Mouse (Mus musculus) adrenal gland, postnatal 4 days (tissue): Measurements from ENCODE around the gene Akap8l. TPM values are rescaled to one million over a fixed set of nuclear protein-coding genes. Genes with fewer than 3 reads are reported as not detected.

ENCODE experiments used
- DNase-seq, 2 experiments: peaks; one replicate each; pipeline ENCODE4 v3.0.0; 2021 to 2022; ENCODE audit warnings: low spot score in 2 of 2, mixed read lengths in 2 of 2
- long read RNA-seq, 2 experiments: library from polyadenylated mRNA; stranded (forward); transcript quantifications; one replicate each; pipeline ENCODE4 v2.0.0; 2021
- total RNA-seq, 2 experiments: library from RNA; stranded (reverse); gene quantifications; 2 replicates each; pipeline ENCODE4 v1.2.3; 2021

The Akap8l gene
- 100 to 1,000 TPM; 157 to 160 TPM for total RNA-seq
- long read RNA-seq, experiment 1, full-length matches to known transcripts: 19 of 84 reads
- long read RNA-seq, experiment 1, partial matches to known transcripts: 23 of 84 reads
- long read RNA-seq, experiment 1, other reads (novel, unspliced or antisense): 42 of 84 reads
- long read RNA-seq, experiment 2, full-length matches to known transcripts: 28 of 127 reads
- long read RNA-seq, experiment 2, partial matches to known transcripts: 25 of 127 reads
- long read RNA-seq, experiment 2, other reads (novel, unspliced or antisense): 74 of 127 reads

- DNase-seq: peak; percentile 68 to 85
Observed at GRCm38 (mm10) chr17:32350382-32350983, at the start of gene Akap8l. Akap8l (minus strand) TSS chr17:32350607.

DNA sequence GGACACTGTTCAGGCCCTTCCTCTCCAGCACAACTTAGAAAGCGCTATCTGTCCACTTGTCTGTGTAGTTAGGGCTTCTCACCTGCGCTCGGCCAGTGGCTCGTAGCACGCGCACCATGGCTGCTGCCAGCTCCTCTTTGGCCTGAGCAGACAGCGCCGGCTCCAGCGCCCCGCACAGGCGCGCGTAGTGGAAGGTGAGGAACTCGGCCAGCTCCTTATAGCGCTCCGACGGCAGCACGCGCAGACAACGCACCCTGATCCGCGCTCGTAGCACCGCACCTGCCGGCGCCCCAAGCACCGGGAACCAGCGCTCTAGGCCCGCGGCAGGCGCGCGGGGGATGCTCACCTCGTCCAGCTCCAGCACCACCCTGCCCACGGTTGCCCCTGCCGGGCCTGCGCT lies 45.9 kb upstream of the Akap8l start:
- DNase-seq: no peak

- DNase-seq: no peak
Observed at GRCm38 (mm10) chr17:32393944-32394343, 43.5 kb upstream of the Akap8l start.

DNA sequence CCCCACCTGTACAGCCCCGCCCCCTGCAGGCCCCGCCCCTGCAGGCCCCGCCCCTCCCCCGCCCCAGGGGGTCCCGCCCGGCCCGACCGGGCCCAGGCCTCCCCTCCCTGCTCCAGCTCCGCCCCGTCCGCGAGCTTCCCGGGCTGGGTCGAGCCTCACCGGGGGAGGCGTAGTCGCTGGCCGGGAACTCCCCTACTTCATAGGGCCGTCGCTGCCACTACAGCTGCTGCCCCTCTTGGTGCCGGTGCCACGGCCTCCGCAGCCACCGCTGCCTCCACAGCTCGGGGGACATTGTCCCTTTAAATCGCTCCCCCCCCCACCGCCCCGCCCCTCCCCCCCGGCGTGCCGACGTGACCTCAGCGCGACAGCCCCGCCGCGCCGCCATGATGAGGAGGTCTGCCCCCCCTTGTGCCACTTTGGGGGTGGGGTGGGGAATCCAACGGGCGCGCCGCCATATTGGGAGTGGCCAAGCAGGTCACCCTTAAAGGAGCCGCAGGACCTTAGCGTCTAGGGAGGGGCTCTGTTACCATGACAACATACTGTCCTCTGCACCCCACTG lies 38.8 kb upstream of the Akap8l start, which contains the start of gene Wiz:
Gene Wiz, minus strand, starts transcription at position 339 of the 559 bp plus-strand sequence.
- peak; percentile 88 to 93 for DNase-seq

GRCm38 (mm10) chr17:32388370-32389100 lies 38.1 kb upstream of the Akap8l start:
- no peak for DNase-seq

- no peak for DNase-seq
Observed at GRCm38 (mm10) chr17:32387986-32388369, 37.6 kb upstream of the Akap8l start.

DNA sequence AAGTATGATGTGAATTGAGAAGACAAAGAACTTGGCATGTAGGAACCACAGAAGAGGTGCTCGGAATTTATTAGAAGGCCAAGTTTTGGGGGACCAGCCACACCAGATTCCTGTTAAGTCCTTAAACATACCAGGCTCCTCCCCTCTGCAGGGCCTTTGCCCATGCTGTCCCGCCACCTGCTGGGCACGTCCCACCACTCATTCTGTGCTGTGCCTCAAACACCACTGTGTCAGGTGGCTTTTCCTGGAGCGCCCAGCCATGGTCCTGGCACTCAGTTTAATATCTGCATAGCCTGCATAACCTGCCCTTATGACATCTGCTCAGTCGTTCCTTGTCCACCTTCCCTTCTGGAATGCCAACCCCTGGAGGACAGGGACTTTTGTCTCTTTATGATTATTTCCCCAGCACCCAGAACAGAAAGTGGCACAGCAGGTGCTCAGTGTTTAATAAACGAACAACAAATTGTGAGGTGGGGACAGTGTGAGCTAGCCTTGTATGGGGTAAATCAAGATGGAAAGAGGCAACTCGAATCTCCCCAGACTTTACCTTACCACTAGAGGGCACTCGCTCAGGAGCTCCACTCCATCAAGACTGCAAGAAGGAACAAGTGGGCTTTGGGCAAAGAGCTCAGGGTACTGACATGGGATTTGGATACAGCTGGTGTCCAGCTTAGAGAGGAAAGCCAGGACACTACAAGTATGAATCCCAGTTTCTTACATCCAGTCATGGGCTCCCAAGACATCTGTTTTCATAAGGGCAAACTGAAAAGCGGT lies 36.4 kb upstream of the Akap8l start:
- DNase-seq: no peak

DNA sequence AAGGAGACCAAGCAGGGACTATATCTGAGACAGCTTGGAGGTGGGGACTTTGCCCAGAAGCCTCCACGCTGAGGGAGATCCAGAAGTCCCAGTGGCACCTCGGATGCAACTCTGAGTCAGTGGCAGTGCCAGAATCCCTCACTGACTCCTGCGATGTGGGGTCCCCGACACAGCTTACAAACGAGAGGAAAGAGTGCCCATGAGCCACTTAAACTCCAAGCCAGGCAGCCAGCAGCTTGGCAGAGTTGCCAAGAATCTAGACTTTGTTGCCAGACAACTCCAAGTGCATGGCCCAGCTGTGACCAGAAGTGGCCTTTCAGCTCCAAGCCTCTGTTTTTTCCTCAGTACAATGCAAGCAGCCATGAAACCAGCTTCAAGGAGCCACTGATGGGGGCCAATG lies 33.3 kb upstream of the Akap8l start:
- DNase-seq: no peak

DNA sequence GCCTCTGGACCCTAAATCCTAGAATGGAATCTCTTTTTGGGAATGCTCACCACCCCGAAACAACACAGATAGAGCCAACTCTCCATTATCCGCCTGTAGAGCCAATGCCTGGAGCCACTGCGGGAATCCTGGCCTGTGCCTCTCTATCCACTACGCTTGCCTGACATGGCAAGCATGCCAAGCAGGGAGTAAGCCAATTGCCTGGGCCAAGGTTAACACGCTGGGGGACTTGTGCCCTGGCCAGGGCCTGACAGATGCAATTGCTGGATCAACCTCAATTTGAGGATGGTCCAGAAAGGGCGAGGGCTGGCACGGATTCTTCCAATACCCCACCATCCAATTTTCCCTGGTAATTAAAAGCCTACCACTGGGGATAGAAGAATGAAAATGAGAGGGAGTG lies 32.2 kb upstream of the Akap8l start:
- DNase-seq: no peak

GRCm38 (mm10) chr17:32378786-32379185 lies 28.4 kb upstream of the Akap8l start:
- DNase-seq: no peak

DNA sequence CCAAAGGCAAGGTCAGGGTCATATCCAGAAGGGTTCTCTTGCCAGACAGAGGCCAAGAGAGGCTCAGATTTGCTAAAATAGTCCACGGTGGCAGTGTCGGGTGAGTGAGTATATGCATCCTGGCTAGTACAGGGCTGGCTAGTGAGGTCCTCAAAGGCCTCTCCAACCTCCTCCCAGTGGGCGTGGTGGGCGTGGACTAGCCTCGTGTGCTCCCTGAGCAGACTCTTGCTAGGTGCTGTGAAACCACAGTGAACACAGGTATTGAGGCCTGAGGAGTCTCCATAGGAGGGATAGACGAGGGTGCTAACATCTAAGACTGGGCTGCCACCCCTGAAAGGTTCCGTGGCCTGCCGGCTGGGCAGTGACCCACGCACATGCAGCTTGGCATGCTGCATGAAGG lies 26.7 kb upstream of the Akap8l start:
- DNase-seq: no peak

DNA sequence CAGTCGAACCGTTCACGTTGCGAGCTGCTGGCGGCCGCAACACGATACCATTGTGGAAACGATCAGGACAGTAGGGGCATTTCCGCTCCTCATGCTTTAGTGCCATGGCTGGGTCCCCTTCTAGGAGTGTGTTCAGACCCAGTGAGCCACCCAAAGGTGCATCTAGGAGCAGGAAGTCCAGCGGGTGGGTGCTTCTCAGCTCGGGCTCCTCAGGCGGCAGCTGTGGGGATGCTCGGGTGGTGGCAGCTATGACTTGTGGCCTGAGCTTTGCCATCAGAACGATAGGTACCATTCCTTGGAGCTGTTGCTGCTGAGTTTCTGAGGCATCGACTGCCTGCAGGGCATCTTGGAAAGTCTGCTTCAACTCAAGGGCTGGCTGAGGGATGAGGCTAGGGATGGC lies 26.1 kb upstream of the Akap8l start:
- no peak for DNase-seq

- no peak for DNase-seq
Observed at GRCm38 (mm10) chr17:32368991-32369578, 18.7 kb upstream of the Akap8l start.

- DNase-seq: no peak
Observed at GRCm38 (mm10) chr17:32367706-32368105, 17.3 kb upstream of the Akap8l start.

GRCm38 (mm10) chr17:32365296-32365695 lies 14.9 kb upstream of the Akap8l start:
- DNase-seq: no peak

DNA sequence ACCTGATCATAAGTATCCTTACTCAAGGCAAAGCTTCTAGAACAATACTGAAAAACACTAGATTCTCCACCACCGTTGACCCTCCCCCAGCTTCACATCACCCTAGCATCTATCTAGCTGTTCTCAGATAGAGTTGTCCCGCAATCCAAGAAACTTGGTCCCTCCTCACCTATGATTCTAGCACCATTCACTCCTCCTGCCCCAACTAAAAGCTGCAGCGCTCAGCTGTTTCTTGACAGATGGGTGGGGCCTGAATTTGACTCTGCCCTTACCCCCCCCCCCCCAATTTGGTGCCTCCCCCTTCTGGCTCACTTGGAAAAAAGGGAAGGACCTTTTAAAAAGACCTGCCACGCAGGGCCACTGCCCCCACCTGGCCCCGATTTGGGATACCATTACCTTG lies 14.4 kb upstream of the Akap8l start:
- DNase-seq: no peak

DNA sequence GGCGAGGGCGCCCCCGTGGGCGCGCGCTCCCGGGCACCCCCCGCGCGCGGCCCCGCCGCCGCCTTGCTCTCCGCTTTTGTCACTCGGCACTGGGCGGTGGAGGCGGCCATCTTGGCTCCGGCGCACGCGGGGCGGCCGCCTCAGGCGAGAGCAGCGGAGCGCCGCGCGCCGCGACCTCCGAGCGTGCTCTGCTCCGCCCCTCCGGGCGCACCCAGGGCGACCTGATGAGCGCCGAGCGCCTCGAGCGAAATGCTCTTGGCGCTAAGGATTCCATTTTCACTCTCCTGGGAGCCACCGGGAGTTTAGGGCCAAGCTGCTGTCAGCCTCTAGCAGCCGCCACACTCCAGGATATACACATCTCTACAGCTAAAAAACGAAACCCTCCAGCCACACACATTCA lies 13.9 kb upstream of the Akap8l start:
- DNase-seq: peak; percentile 69

DNA sequence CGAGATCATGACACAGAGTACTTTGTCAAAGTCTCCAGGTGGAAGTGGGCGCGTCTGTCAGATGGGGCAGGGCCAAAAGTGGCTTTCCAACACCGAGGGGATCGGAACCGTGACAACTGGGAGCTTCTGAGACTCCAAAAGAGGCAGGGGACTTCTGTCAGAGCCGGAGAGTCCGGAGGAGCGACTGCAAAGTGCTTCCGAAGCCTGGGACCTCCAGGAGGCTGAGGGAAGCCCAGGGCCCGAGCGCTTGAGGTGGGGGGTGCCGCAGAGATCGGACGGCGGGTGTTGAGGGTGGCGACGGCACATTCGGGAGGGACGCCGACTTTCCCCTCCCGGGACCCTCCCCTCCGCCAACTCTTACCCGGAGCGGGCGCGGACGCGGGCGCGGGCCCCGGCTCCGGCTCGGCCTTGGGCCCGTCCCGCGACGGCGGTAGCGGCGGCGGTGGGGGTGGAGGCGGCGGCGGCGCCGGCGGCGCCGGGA lies 13.5 kb upstream of the Akap8l start:
- no peak for DNase-seq

- no peak for DNase-seq
Observed at GRCm38 (mm10) chr17:32362686-32363085, 12.3 kb upstream of the Akap8l start.

- peak in 1 of 2 experiments; percentile 38 for DNase-seq
Observed at GRCm38 (mm10) chr17:32359928-32360327, 9.5 kb upstream of the Akap8l start.

DNA sequence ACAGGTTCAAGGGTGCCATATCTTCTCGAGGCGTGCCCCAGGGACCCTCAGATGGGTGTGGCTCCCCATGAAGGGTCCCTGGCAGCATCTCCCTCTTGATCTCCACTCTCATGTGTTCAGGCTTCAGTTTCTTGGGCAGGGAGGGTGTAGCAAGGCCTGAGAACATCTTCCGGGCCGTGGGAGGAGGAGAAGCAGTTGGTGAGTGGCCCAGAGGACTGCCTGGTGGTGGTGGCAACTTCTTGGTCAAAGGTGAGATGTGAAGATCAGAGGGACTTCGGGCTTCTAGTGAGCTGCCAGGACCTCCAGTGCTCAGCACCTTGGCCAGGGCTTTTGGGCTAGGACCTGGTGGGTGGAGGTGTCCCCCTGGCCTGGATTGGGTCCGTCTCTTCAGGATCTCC lies 8.5 kb upstream of the Akap8l start:
- DNase-seq: no peak
